Comparison of ENCODE assay signal across 9 mouse cellular contexts in the genomic region with DNA sequence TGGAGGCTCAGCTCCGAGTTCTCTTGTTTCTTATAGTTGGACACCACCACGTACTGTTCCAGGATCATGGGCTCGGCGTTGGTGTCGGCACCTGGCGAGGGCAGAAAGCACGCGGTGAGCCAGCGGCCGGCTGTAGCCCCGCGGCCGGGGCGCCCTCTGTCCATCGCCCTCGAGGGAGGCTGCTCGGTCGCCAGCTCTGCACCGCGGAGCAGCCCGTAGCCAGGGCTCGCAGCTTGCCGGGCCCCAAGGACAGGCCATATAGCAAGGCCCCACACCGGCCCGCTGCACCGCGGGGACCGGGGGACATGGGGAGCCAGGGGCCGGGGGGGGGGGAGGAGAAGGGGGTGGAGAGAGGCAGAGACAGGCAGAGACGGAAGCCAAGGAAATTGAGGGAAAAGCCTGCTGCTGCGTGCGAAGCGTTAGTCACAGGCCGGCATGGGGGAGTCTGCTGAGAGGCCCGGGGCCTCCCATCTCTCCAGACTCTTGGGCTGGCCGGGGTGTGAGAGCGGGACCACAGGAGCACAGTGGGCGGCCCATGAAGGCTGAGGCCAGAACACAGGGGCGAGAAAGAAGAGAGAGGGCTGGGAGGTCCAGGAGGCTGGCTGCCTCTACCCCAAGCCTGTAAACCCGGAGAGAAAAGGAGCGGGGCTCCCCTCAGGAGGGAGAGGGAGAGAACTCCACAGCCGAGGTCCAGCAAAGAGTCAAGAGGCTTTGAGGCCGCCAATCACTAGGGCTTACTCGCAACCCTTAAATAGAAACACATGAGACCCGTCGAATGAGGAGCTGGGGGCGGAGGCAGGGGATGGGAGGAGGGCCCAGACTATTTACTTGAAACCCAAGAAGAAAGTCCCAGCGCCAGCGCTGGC.
DNase-seq lines count a peak whose midpoint lies in the region; ATAC-seq and TF ChIP-seq lines count a peak whose summit lies in the region.
"Had no signal": no experiment of that assay in that cellular context is flagged by ENCODE, and none has a peak within 500 bp of the region (broad histone marks: within the 10 kb centered on the region; RNA-seq: fewer than 3 reads in every experiment).

No protein-coding gene starts in this region.

- no peaks in the 10 kb centered on the region for H3K9me3 ChIP-seq in embryonic facial prominence, embryonic 11.5 days (replicated peaks; ENCODE audit: control insufficient read depth, low read length)
- H3K9me3 ChIP-seq in heart, embryonic 10.5 days = no peaks in the 10 kb centered on the region
- no peaks in the 10 kb centered on the region for H3K9me3 ChIP-seq in lung, postnatal 0 days (ENCODE audit: low read length)
- H3K9me3 ChIP-seq: G1E had no signal

- TF ChIP-seq CTCF in lung, postnatal 0 days (IDR thresholded peaks at IDR 0.05) = no peak

- peak overlapping the region; percentile 95 for H3K9ac ChIP-seq in embryonic facial prominence, embryonic 11.5 days (replicated peaks; ENCODE audit: low read length)
- H3K9ac ChIP-seq in lung, postnatal 0 days (replicated peaks; ENCODE audit: low read depth) = peak overlapping the region; percentile 66

- WGBS in embryonic facial prominence, embryonic 11.5 days = 2% methylated on average over 49 of the region's 49 CpGs
- 2% methylated on average over 49 of the region's 49 CpGs for WGBS in heart, embryonic 10.5 days
- WGBS in lung, postnatal 0 days = 10% methylated on average over 42 of the region's 49 CpGs

- peak overlapping the region; percentile 96 for H3K4me2 ChIP-seq in embryonic facial prominence, embryonic 11.5 days (ENCODE audit: low read depth, low read length)
- peak overlapping the region; percentile 75 for H3K4me2 ChIP-seq in lung, postnatal 0 days (replicated peaks; ENCODE audit: low read depth, low read length)

- no peak; the same call in 1 of the 2 replicates for TF ChIP-seq EP300 in lung, postnatal 0 days (IDR thresholded peaks at IDR 0.05)

- H3K27ac ChIP-seq in embryonic facial prominence, embryonic 11.5 days (replicated peaks; ENCODE audit: low read depth, low read length) = peak overlapping the region; percentile 90
- peak overlapping the region; percentile 94 for H3K27ac ChIP-seq in heart, embryonic 10.5 days
- peak overlapping the region; percentile 93 for H3K27ac ChIP-seq in lung, postnatal 0 days (ENCODE audit: low read length)

- peaks cover 10% of the 10 kb centered on the region for H3K4me1 ChIP-seq in embryonic facial prominence, embryonic 11.5 days (ENCODE audit: control insufficient read depth, insufficient read depth, low read length)
- peaks cover 85% of the 10 kb centered on the region for H3K4me1 ChIP-seq in heart, embryonic 10.5 days
- peaks cover 32% of the 10 kb centered on the region; the same call in 1 of the 2 replicates for H3K4me1 ChIP-seq in lung, postnatal 0 days (ENCODE audit: insufficient read depth, low read depth, low read length)

- ATAC-seq in embryonic facial prominence, embryonic 11.5 days (replicated peaks; ENCODE audit: insufficient number of reproducible peaks, low FRiP score, low TSS enrichment, low read depth) = peak; percentile 72
- peak; percentile 77 for ATAC-seq in lung, postnatal 0 days

- intact Hi-C loops in left cerebral cortex, postnatal 4 days (cut with DNase I) = no loop called here

- H3K36me3 ChIP-seq in embryonic facial prominence, embryonic 11.5 days (replicated peaks; ENCODE audit: control insufficient read depth, insufficient read depth, low read depth, low read length) = no peaks in the 10 kb centered on the region; the same call in 1 of the 2 replicates
- H3K36me3 ChIP-seq in heart, embryonic 10.5 days = peaks cover 31% of the 10 kb centered on the region
- no peaks in the 10 kb centered on the region for H3K36me3 ChIP-seq in lung, postnatal 0 days (ENCODE audit: insufficient read depth, low read length)
- H3K36me3 ChIP-seq: G1E had no signal

- peak overlapping the region; percentile 64 for H3K4me3 ChIP-seq in embryonic facial prominence, embryonic 11.5 days (ENCODE audit: low read depth, low read length)
- H3K4me3 ChIP-seq in heart, embryonic 10.5 days = peak overlapping the region; percentile 67
- H3K4me3 ChIP-seq in lung, postnatal 0 days (ENCODE audit: low read depth, low read length) = peak overlapping the region; percentile 42

- no peaks in the 10 kb centered on the region for H3K27me3 ChIP-seq in embryonic facial prominence, embryonic 11.5 days (ENCODE audit: control insufficient read depth, insufficient read depth, low read length)
- no peaks in the 10 kb centered on the region for H3K27me3 ChIP-seq in heart, embryonic 10.5 days (ENCODE audit: insufficient read depth, poor library complexity, severe bottlenecking)
- H3K27me3 ChIP-seq in lung, postnatal 0 days (replicated peaks; ENCODE audit: insufficient read depth, low read length) = no peaks in the 10 kb centered on the region

- DNase-seq in left cerebral cortex, postnatal 4 days = peak; percentile 34
- no peak for DNase-seq in left cerebral cortex, adult 8-10 months (ENCODE audit: low spot score in 2 of 2)
- DNase-seq in embryonic facial prominence, embryonic 11.5 days (ENCODE audit: low spot score) = peak; percentile 95
- peak; percentile 94 for DNase-seq in heart, embryonic 10.5 days (ENCODE audit: low spot score)
- DNase-seq in kidney, adult 9 months = peak; percentile 58
- DNase-seq in lung, postnatal 0 days (ENCODE audit: low spot score) = peak; percentile 95
- DNase-seq in skeletal muscle tissue, adult 2 months (ENCODE audit: low read depth, low spot score) = peak; percentile 92
- DNase-seq in layer of hippocampus, adult 9-11 months = no peak

Comparison
In these comparisons a context has a peak if more than half of its experiments do, and no peak if none do; other contexts are left out.
1. DNase-seq: peak in left cerebral cortex, postnatal 4 days (single experiment), embryonic facial prominence, embryonic 11.5 days (single experiment), heart, embryonic 10.5 days (single experiment), kidney, adult 9 months (single experiment), lung, postnatal 0 days (single experiment) and skeletal muscle tissue, adult 2 months (single experiment); none in left cerebral cortex, adult 8-10 months (0 of 2) and layer of hippocampus, adult 9-11 months (single experiment).
2. Peak in every context shown above with its lines, with median percentiles within 50 percentile points of each other: H3K27ac ChIP-seq and H3K4me3 ChIP-seq.